In genomic region chr15:79023366-79023765, GRCm38 (mm10) we compare ENCODE assay signal across 15 mouse cellular contexts. TPM values are rescaled to one million over a fixed set of nuclear protein-coding genes. Genes with fewer than 3 reads are reported as not detected.
"Had no signal": no experiment of that assay in that cellular context is flagged by ENCODE, and none has a peak within 500 bp of the region (broad histone marks: within the 10 kb centered on the region; RNA-seq: fewer than 3 reads in every experiment).

No protein-coding gene starts in this region.

- H3K36me3 ChIP-seq: kidney, embryonic 15.5 days; limb, embryonic 15.5 days; lung, embryonic 15.5 days; midbrain, embryonic 13.5 days; neural tube, embryonic 15.5 days had no signal

- H3K9me3 ChIP-seq: kidney, embryonic 15.5 days; limb, embryonic 15.5 days; lung, embryonic 15.5 days; midbrain, embryonic 13.5 days; neural tube, embryonic 15.5 days had no signal

- H3K9ac ChIP-seq: kidney, embryonic 15.5 days; limb, embryonic 15.5 days; lung, embryonic 15.5 days; midbrain, embryonic 13.5 days; neural tube, embryonic 15.5 days had no signal

- H3K27me3 ChIP-seq: kidney, embryonic 15.5 days; limb, embryonic 15.5 days; lung, embryonic 15.5 days; neural tube, embryonic 15.5 days had no signal

- ATAC-seq: hindbrain, postnatal 0 days; midbrain, embryonic 13.5 days had no signal

- H3K4me2 ChIP-seq: kidney, embryonic 15.5 days; limb, embryonic 15.5 days; lung, embryonic 15.5 days; midbrain, embryonic 13.5 days; neural tube, embryonic 15.5 days had no signal

- H3K27ac ChIP-seq: hindbrain, postnatal 0 days; kidney, embryonic 15.5 days; left cerebral cortex, adult 2 months; limb, embryonic 15.5 days; lung, embryonic 15.5 days; midbrain, embryonic 13.5 days; neural tube, embryonic 15.5 days had no signal

- H3K4me3 ChIP-seq: kidney, embryonic 15.5 days; left cerebral cortex, adult 2 months; limb, embryonic 15.5 days; lung, embryonic 15.5 days; midbrain, embryonic 13.5 days; myocyte; neural tube, embryonic 15.5 days had no signal

- DNase-seq: lung, postnatal 14 days; right cerebral cortex, adult 18-20 months; thymus, adult 2 months; thymus, postnatal 25 days had no signal

RNA-seq across cellular contexts. Expression of gene Galr3, which starts 18.3 kb away (rescaled TPM):
- polyA plus RNA-seq: limb, embryonic 11.5 days; lung, embryonic 15.5 days; midbrain, embryonic 13.5 days; neural tube, embryonic 11.5 days; testis, adult 2 months had no signal
